Mouse (Mus musculus) E14TG2a.4 (cell line): ENCODE data around the gene Rnf149.

Experiments
- CTCF ChIP-seq: conservative IDR thresholded peaks from 2 replicates; pipeline ENCODE4 v1.5.1; 2014; ENCODE audit warnings: low read length
- POU5F1 ChIP-seq: IDR thresholded peaks from 2 replicates; pipeline ENCODE4 v1.6.1; 2014; ENCODE audit warnings: low read length, borderline replicate concordance

GRCm38 (mm10) chr1:39602477-39602876, 25.3 kb upstream of the Rnf149 start:
- TF ChIP-seq CTCF (no peak), POU5F1 (no peak)
